In the genomic region with DNA sequence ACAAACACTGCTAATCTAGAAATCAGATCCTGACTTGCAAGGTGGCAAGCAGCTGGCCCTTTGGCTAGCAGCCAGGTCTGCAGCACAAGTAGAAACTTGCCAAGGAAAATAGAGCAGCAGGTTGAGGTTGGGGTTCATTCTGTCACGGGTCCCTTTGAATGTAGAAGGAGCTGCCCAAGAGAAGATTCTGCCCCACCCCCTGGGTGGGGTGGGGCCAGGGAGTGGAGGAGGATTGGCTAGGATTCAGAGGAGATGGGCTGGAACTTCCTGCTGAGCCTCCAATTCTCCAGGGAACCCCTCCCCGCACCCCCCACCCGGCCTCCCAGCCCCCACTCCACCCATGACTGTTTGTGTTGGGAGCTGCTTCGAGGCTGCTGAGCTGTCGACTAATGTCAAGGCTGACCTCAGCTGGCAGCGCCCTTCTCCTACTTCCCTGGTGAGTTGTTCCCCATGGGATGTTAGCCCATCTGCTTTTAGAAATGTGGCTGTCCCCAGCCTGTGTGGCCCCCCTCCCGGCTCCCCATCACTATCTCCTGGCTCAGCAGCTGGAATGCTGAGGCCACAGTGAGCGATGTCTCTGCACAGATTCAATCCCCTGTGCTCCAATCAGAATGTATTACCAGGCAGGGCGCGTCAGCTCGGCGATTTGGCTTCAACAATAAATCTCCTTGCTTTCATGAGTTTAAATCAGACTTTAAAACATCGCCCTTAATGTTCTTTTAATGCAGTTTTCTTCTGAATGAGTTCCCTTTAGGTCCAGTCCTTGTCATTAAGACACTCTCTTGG, we compare ENCODE assay signal across 8 mouse cellular contexts.
DNase-seq lines count a peak whose midpoint lies in the region; ATAC-seq lines count a peak whose summit lies in the region.

No protein-coding gene starts in this region.

- peak; percentile 66 for ATAC-seq in forebrain, embryonic 16.5 days
- peak; percentile 73 for ATAC-seq in hindbrain, embryonic 16.5 days
- ATAC-seq in liver, embryonic 12.5 days, result no peak
- peak; percentile 76 for ATAC-seq in neural tube, embryonic 15.5 days (ENCODE audit: low FRiP score)
- ATAC-seq in erythroid progenitor cell, adult 5-6 weeks (replicated peaks; ENCODE audit: low FRiP score, poor library complexity, severe bottlenecking), result no peak

- no peaks in the 10 kb centered on the region for H3K9me3 ChIP-seq in forebrain, embryonic 16.5 days (ENCODE audit: control insufficient read depth, low read length)
- no peaks in the 10 kb centered on the region for H3K9me3 ChIP-seq in hindbrain, embryonic 16.5 days (ENCODE audit: control insufficient read depth, low read length)
- no peaks in the 10 kb centered on the region for H3K9me3 ChIP-seq in liver, embryonic 12.5 days (replicated peaks)
- H3K9me3 ChIP-seq in neural tube, embryonic 15.5 days (replicated peaks), result no peaks in the 10 kb centered on the region

- H3K4me1 ChIP-seq in forebrain, embryonic 16.5 days (replicated peaks; ENCODE audit: control insufficient read depth, insufficient read depth, low read length), result peaks cover 14% of the 10 kb centered on the region
- peaks cover 18% of the 10 kb centered on the region for H3K4me1 ChIP-seq in hindbrain, embryonic 16.5 days (ENCODE audit: control insufficient read depth, insufficient read depth, low read depth, low read length)
- H3K4me1 ChIP-seq in liver, embryonic 12.5 days, result peaks cover 3% of the 10 kb centered on the region; the same call in 1 of the 2 replicates
- peaks cover 20% of the 10 kb centered on the region for H3K4me1 ChIP-seq in neural tube, embryonic 15.5 days

- no peak overlapping the region for H3K27ac ChIP-seq in forebrain, embryonic 16.5 days (ENCODE audit: low read length)
- peak overlapping the region; percentile 33; the same call in 1 of the 2 replicates for H3K27ac ChIP-seq in hindbrain, embryonic 16.5 days (ENCODE audit: low read depth, low read length)
- H3K27ac ChIP-seq in liver, embryonic 12.5 days, result no peak overlapping the region
- H3K27ac ChIP-seq in neural tube, embryonic 15.5 days (replicated peaks), result peak overlapping the region; percentile 49

- H3K27me3 ChIP-seq in forebrain, embryonic 16.5 days (replicated peaks; ENCODE audit: control insufficient read depth, insufficient read depth, low read length), result no peaks in the 10 kb centered on the region
- no peaks in the 10 kb centered on the region for H3K27me3 ChIP-seq in hindbrain, embryonic 16.5 days (replicated peaks; ENCODE audit: control insufficient read depth, insufficient read depth, low read length)
- H3K27me3 ChIP-seq in liver, embryonic 12.5 days (replicated peaks), result peaks cover 32% of the 10 kb centered on the region; the same call in 1 of the 2 replicates
- H3K27me3 ChIP-seq in neural tube, embryonic 15.5 days (replicated peaks), result no peaks in the 10 kb centered on the region

- under 1% methylated on average over 13 of the region's 13 CpGs for WGBS in forebrain, embryonic 16.5 days
- 1% methylated on average over 13 of the region's 13 CpGs for WGBS in hindbrain, embryonic 16.5 days
- 3% methylated on average over 13 of the region's 13 CpGs for WGBS in liver, embryonic 12.5 days (ENCODE audit: insufficient replicate concordance)
- 1% methylated on average over 13 of the region's 13 CpGs for WGBS in neural tube, embryonic 15.5 days

- H3K9ac ChIP-seq in forebrain, embryonic 16.5 days (replicated peaks; ENCODE audit: low read depth, low read length), result no peak overlapping the region; the same call in 1 of the 2 replicates
- H3K9ac ChIP-seq in hindbrain, embryonic 16.5 days (ENCODE audit: low read depth, low read length), result peak overlapping the region; percentile 49; the same call in 1 of the 2 replicates
- H3K9ac ChIP-seq in liver, embryonic 12.5 days, result no peak overlapping the region
- H3K9ac ChIP-seq in neural tube, embryonic 15.5 days (replicated peaks), result no peak overlapping the region

- peak overlapping the region; percentile 43 for H3K4me2 ChIP-seq in forebrain, embryonic 16.5 days (ENCODE audit: low read length)
- peak overlapping the region; percentile 56 for H3K4me2 ChIP-seq in hindbrain, embryonic 16.5 days (ENCODE audit: low read length)
- peak overlapping the region; percentile 34 for H3K4me2 ChIP-seq in liver, embryonic 12.5 days
- H3K4me2 ChIP-seq in neural tube, embryonic 15.5 days, result peak overlapping the region; percentile 52

- H3K4me3 ChIP-seq in forebrain, embryonic 16.5 days (replicated peaks; ENCODE audit: low read length), result peak overlapping the region; percentile 16
- peak overlapping the region; percentile 22 for H3K4me3 ChIP-seq in hindbrain, embryonic 16.5 days (ENCODE audit: low read length)
- no peak overlapping the region for H3K4me3 ChIP-seq in liver, embryonic 12.5 days
- H3K4me3 ChIP-seq in neural tube, embryonic 15.5 days (replicated peaks), result peak overlapping the region; percentile 13

- H3K36me3 ChIP-seq in forebrain, embryonic 16.5 days (ENCODE audit: control insufficient read depth, insufficient read depth), result no peaks in the 10 kb centered on the region
- H3K36me3 ChIP-seq in hindbrain, embryonic 16.5 days (ENCODE audit: control insufficient read depth, insufficient read depth, low read length), result no peaks in the 10 kb centered on the region
- H3K36me3 ChIP-seq in liver, embryonic 12.5 days, result no peaks in the 10 kb centered on the region
- H3K36me3 ChIP-seq in neural tube, embryonic 15.5 days, result no peaks in the 10 kb centered on the region

- DNase-seq in NIH3T3 (ENCODE audit: low read depth), result peak; percentile 28
- DNase-seq in cerebellum, adult 11-12 months, result peak; percentile 80
- DNase-seq in thymus, adult 18-20 months, result no peak

Comparison
In these comparisons a context has a peak if more than half of its experiments do, and no peak if none do; other contexts are left out.
1. DNase-seq: peak in NIH3T3 (single experiment) and cerebellum, adult 11-12 months (single experiment); none in thymus, adult 18-20 months (0 of 2).
2. ATAC-seq: peak in forebrain, embryonic 16.5 days (single experiment), hindbrain, embryonic 16.5 days (single experiment) and neural tube, embryonic 15.5 days (single experiment); none in liver, embryonic 12.5 days (single experiment) and erythroid progenitor cell, adult 5-6 weeks (single experiment).
3. H3K27ac ChIP-seq: peak in hindbrain, embryonic 16.5 days (single experiment) and neural tube, embryonic 15.5 days (single experiment); none in forebrain, embryonic 16.5 days (single experiment) and liver, embryonic 12.5 days (single experiment).
4. Peak in every context shown above with its lines, with median percentiles within 50 percentile points of each other: H3K4me2 ChIP-seq.